7 mouse cellular contexts compared by ENCODE assay signal in the genomic region with DNA sequence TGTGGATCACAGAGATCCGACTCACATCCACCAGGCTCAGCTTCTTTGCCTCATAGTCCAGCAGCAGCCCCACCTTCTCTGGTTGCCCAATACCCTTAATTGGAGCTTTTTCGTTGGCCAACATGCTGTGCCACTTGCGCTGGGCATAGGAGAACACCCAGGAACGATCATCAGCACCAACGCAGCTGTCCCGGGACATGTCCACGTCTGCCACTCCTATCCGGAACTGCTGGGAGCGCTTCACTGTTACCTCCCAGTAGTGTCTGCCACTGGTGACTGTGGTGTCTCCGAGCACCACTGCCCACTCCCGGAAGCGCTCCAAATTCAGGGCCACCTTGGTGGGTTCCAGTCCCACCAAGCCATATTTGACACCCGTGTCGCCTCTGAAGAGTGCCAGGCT. TPM values are rescaled to one million over a fixed set of nuclear protein-coding genes. Genes with fewer than 3 reads are reported as not detected.
DNase-seq lines count a peak whose midpoint lies in the region; ATAC-seq and TF ChIP-seq lines count a peak whose summit lies in the region.

No protein-coding gene starts in this region.

- H3K4me2 ChIP-seq in lung, embryonic 16.5 days (ENCODE audit: low read depth, low read length) = peak overlapping the region; percentile 97
- H3K4me2 ChIP-seq in forebrain, embryonic 15.5 days (replicated peaks) = peak overlapping the region; percentile 76
- peak overlapping the region; percentile 70 for H3K4me2 ChIP-seq in midbrain, postnatal 0 days (ENCODE audit: low read depth, low read length, poor library complexity, severe bottlenecking)

- peak overlapping the region; percentile 78 for H3K9ac ChIP-seq in lung, embryonic 16.5 days (ENCODE audit: low read length)
- H3K9ac ChIP-seq in forebrain, embryonic 15.5 days (replicated peaks) = peak overlapping the region; percentile 55
- H3K9ac ChIP-seq in midbrain, postnatal 0 days (replicated peaks; ENCODE audit: low read length, poor library complexity, severe bottlenecking) = peak overlapping the region; percentile 68

- TF ChIP-seq CTCF in midbrain, postnatal 0 days (IDR thresholded peaks at IDR 0.05) = no peak

- WGBS in lung, embryonic 16.5 days = 11% methylated on average over 14 of the region's 14 CpGs
- WGBS in forebrain, embryonic 15.5 days = 25% methylated on average over 14 of the region's 14 CpGs
- 7% methylated on average over 14 of the region's 14 CpGs for WGBS in large intestine, adult 2 months
- WGBS in midbrain, postnatal 0 days = 32% methylated on average over 14 of the region's 14 CpGs

- 0 out of 2 replicates have a peak, but pooled peaks have one; percentile 8 for ATAC-seq in lung, embryonic 16.5 days (ENCODE audit: low read depth)
- peak; percentile 30; the same call in 1 of the 2 replicates for ATAC-seq in forebrain, embryonic 15.5 days (replicated peaks)
- no peak for ATAC-seq in midbrain, postnatal 0 days (ENCODE audit: low FRiP score)

- H3K4me3 ChIP-seq in lung, embryonic 16.5 days (ENCODE audit: low read length) = peak overlapping the region; percentile 86
- H3K4me3 ChIP-seq in forebrain, embryonic 15.5 days = peak overlapping the region; percentile 59
- H3K4me3 ChIP-seq in midbrain, postnatal 0 days (ENCODE audit: low read depth, low read length) = peak overlapping the region; percentile 65

- H3K4me1 ChIP-seq in lung, embryonic 16.5 days (replicated peaks; ENCODE audit: control insufficient read depth, insufficient read depth, low read length) = peaks cover 8% of the 10 kb centered on the region
- peaks cover 18% of the 10 kb centered on the region for H3K4me1 ChIP-seq in forebrain, embryonic 15.5 days
- H3K4me1 ChIP-seq in midbrain, postnatal 0 days (ENCODE audit: insufficient read depth, low read length) = peaks cover 7% of the 10 kb centered on the region; the same call in 1 of the 2 replicates

- no peak overlapping the region; the same call in 1 of the 2 replicates for H3K27ac ChIP-seq in lung, embryonic 16.5 days (ENCODE audit: low read length)
- H3K27ac ChIP-seq in forebrain, embryonic 15.5 days (replicated peaks) = peak overlapping the region; percentile 65; the same call in 1 of the 2 replicates
- no peak overlapping the region for H3K27ac ChIP-seq in midbrain, postnatal 0 days (ENCODE audit: low read depth, low read length)

- peaks cover 6% of the 10 kb centered on the region; the same call in 1 of the 2 replicates for H3K27me3 ChIP-seq in lung, embryonic 16.5 days (ENCODE audit: control insufficient read depth, insufficient read depth, low read depth, low read length)
- H3K27me3 ChIP-seq in forebrain, embryonic 15.5 days = peaks cover 3% of the 10 kb centered on the region; the same call in 1 of the 2 replicates
- no peaks in the 10 kb centered on the region for H3K27me3 ChIP-seq in midbrain, postnatal 0 days (ENCODE audit: insufficient read depth, low read length)

- H3K9me3 ChIP-seq in lung, embryonic 16.5 days (ENCODE audit: control insufficient read depth, low read length) = no peaks in the 10 kb centered on the region
- H3K9me3 ChIP-seq in forebrain, embryonic 15.5 days = no peaks in the 10 kb centered on the region
- no peaks in the 10 kb centered on the region for H3K9me3 ChIP-seq in midbrain, postnatal 0 days (ENCODE audit: low read length)

- H3K36me3 ChIP-seq in lung, embryonic 16.5 days (ENCODE audit: control insufficient read depth, insufficient read depth, low read length) = peaks cover 2% of the 10 kb centered on the region; the same call in 1 of the 2 replicates
- no peaks in the 10 kb centered on the region for H3K36me3 ChIP-seq in forebrain, embryonic 15.5 days
- peaks cover 8% of the 10 kb centered on the region; the same call in 1 of the 2 replicates for H3K36me3 ChIP-seq in midbrain, postnatal 0 days (ENCODE audit: insufficient read depth, low read length)

- no peak for DNase-seq in lung, postnatal 10 days
- DNase-seq in adrenal gland, postnatal 14 days = peak; percentile 45
- peak; percentile 25 for DNase-seq in large intestine, adult 2 months (ENCODE audit: low read depth, low spot score)
- no peak for DNase-seq in midbrain, postnatal 0 days (ENCODE audit: low spot score)
- no peak for DNase-seq in natural killer cell, adult 2 months (ENCODE audit: low spot score in 2 of 2)

RNA-seq across cellular contexts. Expression of a gene that starts 0.7 kb away (rescaled TPM):
- 24.1 and 24.5 TPM in 2 replicates for polyA plus RNA-seq in lung, embryonic 16.5 days (2015; fragmentation: Nextera tagmentation; extraction: Ambion mirVana)
- 18.9 and 21.5 TPM in 2 replicates for total RNA-seq in adrenal gland, postnatal 14 days (2021)
- polyA plus RNA-seq in forebrain, embryonic 15.5 days (2015; fragmentation: Nextera tagmentation; extraction: Ambion mirVana) = 19.1 and 19.8 TPM in 2 replicates
- polyA plus RNA-seq in large intestine, adult 2 months (2012; rRNA removed) = 17.7 and 20.9 TPM in 2 replicates
- 17.1 and 29.5 TPM in 2 replicates for total RNA-seq in midbrain, postnatal 0 days (2014; rRNA removed)
- 21.4 and 23.0 TPM in 2 replicates for polyA plus RNA-seq in midbrain, postnatal 0 days (2015; fragmentation: Nextera tagmentation; extraction: Ambion mirVana)

RNA-seq across cellular contexts. Expression of a gene that starts 14.7 kb away (rescaled TPM):
- not detected in 2 replicates for polyA plus RNA-seq in lung, embryonic 16.5 days (2015; fragmentation: Nextera tagmentation; extraction: Ambion mirVana)
- not detected in 2 replicates for total RNA-seq in adrenal gland, postnatal 14 days (2021)
- 0.19 TPM in 1 of 2 replicates, not detected in the other for polyA plus RNA-seq in forebrain, embryonic 15.5 days (2015; fragmentation: Nextera tagmentation; extraction: Ambion mirVana)
- polyA plus RNA-seq in large intestine, adult 2 months (2012; rRNA removed) = not detected in 2 replicates
- 0.22 TPM in 1 of 2 replicates, not detected in the other for total RNA-seq in midbrain, postnatal 0 days (2014; rRNA removed)
- 0.13 TPM in 1 of 2 replicates, not detected in the other for polyA plus RNA-seq in midbrain, postnatal 0 days (2015; fragmentation: Nextera tagmentation; extraction: Ambion mirVana)

RNA-seq across cellular contexts. Expression of a gene that starts 16.7 kb away (rescaled TPM):
- polyA plus RNA-seq in lung, embryonic 16.5 days (2015; fragmentation: Nextera tagmentation; extraction: Ambion mirVana) = 1.6 and 1.7 TPM in 2 replicates
- total RNA-seq in adrenal gland, postnatal 14 days (2021) = 2.9 and 31.3 TPM in 2 replicates
- polyA plus RNA-seq in forebrain, embryonic 15.5 days (2015; fragmentation: Nextera tagmentation; extraction: Ambion mirVana) = 0.57 and 0.64 TPM in 2 replicates
- polyA plus RNA-seq in large intestine, adult 2 months (2012; rRNA removed) = 2.0 and 3.3 TPM in 2 replicates
- 2.5 and 4.4 TPM in 2 replicates for total RNA-seq in midbrain, postnatal 0 days (2014; rRNA removed)
- polyA plus RNA-seq in midbrain, postnatal 0 days (2015; fragmentation: Nextera tagmentation; extraction: Ambion mirVana) = 1.2 and 2.5 TPM in 2 replicates

RNA-seq across cellular contexts. Expression of a gene that starts 20.9 kb away (rescaled TPM):
- 52.1 and 58.4 TPM in 2 replicates for polyA plus RNA-seq in lung, embryonic 16.5 days (2015; fragmentation: Nextera tagmentation; extraction: Ambion mirVana)
- 16.5 and 19.3 TPM in 2 replicates for total RNA-seq in adrenal gland, postnatal 14 days (2021)
- 32.0 and 35.8 TPM in 2 replicates for polyA plus RNA-seq in forebrain, embryonic 15.5 days (2015; fragmentation: Nextera tagmentation; extraction: Ambion mirVana)
- polyA plus RNA-seq in large intestine, adult 2 months (2012; rRNA removed) = 5.7 TPM in 2 replicates
- total RNA-seq in midbrain, postnatal 0 days (2014; rRNA removed) = 11.0 and 14.6 TPM in 2 replicates
- 7.7 and 8.1 TPM in 2 replicates for polyA plus RNA-seq in midbrain, postnatal 0 days (2015; fragmentation: Nextera tagmentation; extraction: Ambion mirVana)

RNA-seq across cellular contexts. Expression of a gene that starts 30.9 kb away (rescaled TPM):
- 37.4 and 40.7 TPM in 2 replicates for polyA plus RNA-seq in lung, embryonic 16.5 days (2015; fragmentation: Nextera tagmentation; extraction: Ambion mirVana)
- total RNA-seq in adrenal gland, postnatal 14 days (2021) = 73.9 and 78.9 TPM in 2 replicates
- polyA plus RNA-seq in forebrain, embryonic 15.5 days (2015; fragmentation: Nextera tagmentation; extraction: Ambion mirVana) = 7.9 and 9.0 TPM in 2 replicates
- 33.1 and 43.2 TPM in 2 replicates for polyA plus RNA-seq in large intestine, adult 2 months (2012; rRNA removed)
- 11.1 and 12.9 TPM in 2 replicates for total RNA-seq in midbrain, postnatal 0 days (2014; rRNA removed)
- 5.2 and 5.3 TPM in 2 replicates for polyA plus RNA-seq in midbrain, postnatal 0 days (2015; fragmentation: Nextera tagmentation; extraction: Ambion mirVana)

Comparison
In these comparisons a context has a peak if more than half of its experiments do, and no peak if none do; other contexts are left out.
1. DNase-seq: peak in adrenal gland, postnatal 14 days (single experiment) and large intestine, adult 2 months (single experiment); none in lung, postnatal 10 days (single experiment), midbrain, postnatal 0 days (single experiment) and natural killer cell, adult 2 months (0 of 2).
2. Peak in every context shown above with its lines, with median percentiles within 50 percentile points of each other: H3K4me2 ChIP-seq, H3K4me3 ChIP-seq and H3K9ac ChIP-seq.